Mouse (Mus musculus) heart, embryonic 11.5 days (tissue): Measurements from ENCODE around the gene Lpin2. TPM values are rescaled to one million over a fixed set of nuclear protein-coding genes. Genes with fewer than 3 reads are reported as not detected.

Experiments used
- ATAC-seq: fragments of 200-750 bp; cut with Nextera tagmentation; replicated peaks from 2 replicates; pipeline ENCODE4 v1.8.0; 2017; ENCODE audit warnings: moderate library complexity; ENCODE audit not compliant: insufficient number of reproducible peaks, low FRiP score, low TSS enrichment
- H3K27ac ChIP-seq: fragments of 300-500 bp; sonication (generic); 2 replicates; pipeline ENCODE4 v1.5.1; 2014; ENCODE audit warnings: mild to moderate bottlenecking, low read depth, low read length
- H3K27me3 ChIP-seq: fragments of 300-500 bp; sonication (generic); 2 replicates; pipeline ENCODE4 v1.6.1; 2014; ENCODE audit warnings: mild to moderate bottlenecking, low read length, mixed read lengths; ENCODE audit not compliant: control insufficient read depth, insufficient read depth
- H3K36me3 ChIP-seq: fragments of 300-500 bp; sonication (generic); 2 replicates; pipeline ENCODE4 v1.6.1; 2014; ENCODE audit warnings: mild to moderate bottlenecking, low read length, moderate library complexity, mixed read lengths; ENCODE audit not compliant: control insufficient read depth, insufficient read depth
- H3K4me1 ChIP-seq: fragments of 300-500 bp; sonication (generic); 2 replicates; pipeline ENCODE4 v1.6.1; 2014; ENCODE audit warnings: low read length; ENCODE audit not compliant: control insufficient read depth, insufficient read depth
- H3K4me2 ChIP-seq: fragments of 300-500 bp; sonication (generic); 2 replicates; pipeline ENCODE4 v1.6.1; 2014; ENCODE audit warnings: mild to moderate bottlenecking, moderate library complexity
- H3K4me3 ChIP-seq: fragments of 300-500 bp; sonication (generic); 2 replicates; pipeline ENCODE4 v1.5.1; 2014; ENCODE audit warnings: low read depth, low read length
- H3K9ac ChIP-seq: fragments of 300-500 bp; sonication (generic); 2 replicates; pipeline ENCODE4 v1.6.1; 2014; ENCODE audit warnings: mild to moderate bottlenecking, low read depth, low read length, moderate library complexity
- H3K9me3 ChIP-seq: fragments of 300-500 bp; sonication (generic); replicated peaks from 2 replicates; pipeline ENCODE4 v1.6.1; 2016; ENCODE audit warnings: low read length; ENCODE audit not compliant: control insufficient read depth
- WGBS: fragments of 180-500 bp; shearing (Covaris S2); extraction: QIAGEN DNeasy Blood & Tissue Kit; methylation state at CpG from one replicate; pipeline ENCODE4 v1.1.7; 2014; ENCODE audit not compliant: insufficient replicate concordance; 5-methylcytosine and 5-hydroxymethylcytosine counted together
- polyA plus RNA-seq: library from polyadenylated mRNA; unstranded; fragments of >200 nt; fragmentation: Nextera tagmentation; extraction: Ambion mirVana; gene quantifications from 2 replicates; pipeline ENCODE4 v1.2.1, GENCODE M21; 2014

Lpin2 gene
- polyA plus RNA-seq, 1 experiment from 2014 or later: 22.5 TPM

DNA sequence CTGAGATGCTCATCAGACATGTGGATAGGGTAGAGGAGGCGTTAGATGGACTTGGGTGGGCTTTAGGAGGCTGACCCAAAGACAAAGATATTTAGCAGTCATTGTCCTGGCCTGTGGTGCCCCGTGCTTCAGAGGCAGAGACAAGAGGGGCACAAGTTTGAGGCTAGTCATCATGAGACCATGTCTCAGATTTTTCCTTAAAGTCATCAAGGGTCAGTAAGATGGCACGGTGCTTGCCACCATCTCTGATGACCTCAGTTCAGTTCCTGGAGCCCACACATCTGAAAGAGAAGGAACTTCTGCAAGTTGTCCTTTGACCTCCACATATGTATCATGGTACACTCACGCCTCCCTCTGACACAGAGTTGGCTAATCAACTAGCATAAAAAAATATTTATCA lies 39.2 kb upstream of the Lpin2 start:
- Histone ChIP-seq H3K27me3 (no peaks in the 10 kb centered on the region), H3K27ac (no peak overlapping the region), H3K4me2 (no peak overlapping the region), H3K9ac (no peak overlapping the region), H3K36me3 (no peaks in the 10 kb centered on the region), H3K4me3 (no peak overlapping the region), H3K4me1 (no peaks in the 10 kb centered on the region), H3K9me3 (no peaks in the 10 kb centered on the region)
- WGBS: 79% methylated on average over 4 of the region's 4 CpGs
- no peak for ATAC-seq

GRCm38 (mm10) chr17:71144322-71145116 lies 37.8 kb upstream of the Lpin2 start:
- 83% methylated on average over 19 of the region's 19 CpGs for WGBS
- Histone ChIP-seq H3K4me1 (no peaks in the 10 kb centered on the region), H3K27me3 (no peaks in the 10 kb centered on the region), H3K4me3 (no peak overlapping the region), H3K36me3 (no peaks in the 10 kb centered on the region), H3K27ac (no peak overlapping the region), H3K9ac (no peak overlapping the region), H3K4me2 (no peak overlapping the region), H3K9me3 (no peaks in the 10 kb centered on the region)
- no peak for ATAC-seq

DNA sequence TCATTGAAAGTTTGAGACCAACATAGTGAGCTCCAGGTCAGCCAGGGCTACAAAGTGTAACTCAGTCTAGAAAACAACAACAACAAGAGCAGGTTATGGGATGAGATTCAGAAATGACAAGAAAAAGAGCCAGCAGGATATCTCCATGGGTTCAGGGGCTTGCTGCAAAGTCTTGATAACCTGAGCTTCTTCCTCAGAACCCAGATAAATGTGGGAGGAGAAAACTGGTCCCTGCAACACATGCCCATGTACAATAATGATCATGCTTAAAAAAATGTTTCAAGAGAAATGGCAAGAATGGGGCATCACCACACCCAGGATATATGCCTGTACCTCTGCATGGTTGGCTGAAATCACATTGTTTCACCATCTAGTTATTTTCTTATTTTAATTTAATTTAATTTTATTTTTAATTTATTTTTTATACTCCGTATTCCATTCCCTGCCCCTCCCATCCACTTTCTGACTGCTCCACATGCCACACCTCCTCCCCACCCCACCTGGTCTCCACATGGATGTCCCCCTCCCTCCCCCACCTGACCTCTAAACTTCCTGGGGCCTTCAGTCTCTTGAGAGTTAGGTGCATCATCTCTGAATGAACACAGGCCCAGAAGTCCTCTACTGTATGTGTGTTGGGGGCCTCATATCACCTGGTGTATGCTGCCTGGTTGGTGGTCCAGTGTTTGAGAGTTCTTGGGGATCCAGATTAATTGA lies 37.0 kb upstream of the Lpin2 start:
- Histone ChIP-seq H3K4me2 (no peak overlapping the region), H3K36me3 (no peaks in the 10 kb centered on the region), H3K9ac (no peak overlapping the region), H3K27ac (no peak overlapping the region), H3K27me3 (no peaks in the 10 kb centered on the region), H3K9me3 (no peaks in the 10 kb centered on the region), H3K4me1 (no peaks in the 10 kb centered on the region), H3K4me3 (no peak overlapping the region)
- ATAC-seq: no peak
- WGBS: 83% methylated on average over 1 of the region's 1 CpGs

GRCm38 (mm10) chr17:71153356-71153755 lies 29.0 kb upstream of the Lpin2 start:
- no peak overlapping the region for H3K9ac ChIP-seq
- no peaks in the 10 kb centered on the region for H3K36me3 ChIP-seq
- no peak for ATAC-seq
- 39% methylated on average over 4 of the region's 4 CpGs for WGBS
- H3K4me3 ChIP-seq: no peak overlapping the region
- no peaks in the 10 kb centered on the region for H3K27me3 ChIP-seq
- no peak overlapping the region for H3K4me2 ChIP-seq
- no peaks in the 10 kb centered on the region for H3K9me3 ChIP-seq
- no peaks in the 10 kb centered on the region; the same call in 1 of the 2 replicates for H3K4me1 ChIP-seq
- H3K27ac ChIP-seq: no peak overlapping the region

- 57% methylated on average over 1 of the region's 1 CpGs for WGBS
- no peak overlapping the region for H3K4me2 ChIP-seq
- no peaks in the 10 kb centered on the region for H3K9me3 ChIP-seq
- H3K9ac ChIP-seq: no peak overlapping the region
- H3K36me3 ChIP-seq: no peaks in the 10 kb centered on the region
- no peak for ATAC-seq
- peaks cover 6% of the 10 kb centered on the region; the same call in 1 of the 2 replicates for H3K4me1 ChIP-seq
- no peak overlapping the region for H3K4me3 ChIP-seq
- H3K27me3 ChIP-seq: no peaks in the 10 kb centered on the region
- no peak overlapping the region for H3K27ac ChIP-seq
Observed at GRCm38 (mm10) chr17:71155271-71155670, 27.1 kb upstream of the Lpin2 start.

- Histone ChIP-seq H3K27ac (0 out of 2 replicates have a peak overlapping the region, but pooled peaks have one; percentile 22), H3K9me3 (no peaks in the 10 kb centered on the region), H3K4me1 (peaks cover 6% of the 10 kb centered on the region; the same call in 1 of the 2 replicates), H3K27me3 (no peaks in the 10 kb centered on the region), H3K9ac (no peak overlapping the region), H3K4me3 (no peak overlapping the region), H3K36me3 (no peaks in the 10 kb centered on the region), H3K4me2 (no peak overlapping the region)
- 32% methylated on average over 4 of the region's 4 CpGs for WGBS
- ATAC-seq: no peak
Observed at GRCm38 (mm10) chr17:71159152-71159567, 23.2 kb upstream of the Lpin2 start.

DNA sequence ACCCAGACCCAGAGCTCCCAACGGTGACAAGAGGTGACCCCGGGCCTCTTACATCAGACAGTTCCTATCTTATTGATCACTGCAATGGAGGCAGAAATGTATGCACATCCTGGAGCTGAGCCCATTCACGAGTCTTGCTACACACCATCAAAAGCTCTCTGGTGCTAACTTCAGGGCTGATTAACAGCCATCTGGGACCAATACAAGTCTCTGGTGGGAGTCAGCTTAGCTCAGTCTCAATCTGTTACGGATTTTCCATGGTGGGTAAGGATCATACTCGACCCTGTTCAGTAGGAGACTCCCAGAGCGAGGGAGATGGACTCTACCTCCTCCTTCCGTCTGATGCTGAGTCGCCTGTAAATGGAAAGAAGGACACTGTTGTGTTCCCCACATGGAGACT lies 22.6 kb upstream of the Lpin2 start:
- Histone ChIP-seq H3K9me3 (no peaks in the 10 kb centered on the region), H3K4me1 (peaks cover 6% of the 10 kb centered on the region; the same call in 1 of the 2 replicates), H3K36me3 (no peaks in the 10 kb centered on the region), H3K9ac (no peak overlapping the region), H3K27me3 (no peaks in the 10 kb centered on the region), H3K4me3 (no peak overlapping the region), H3K4me2 (no peak overlapping the region), H3K27ac (0 out of 2 replicates have a peak overlapping the region, but pooled peaks have one; percentile 10)
- WGBS: 71% methylated on average over 8 of the region's 8 CpGs
- no peak for ATAC-seq

DNA sequence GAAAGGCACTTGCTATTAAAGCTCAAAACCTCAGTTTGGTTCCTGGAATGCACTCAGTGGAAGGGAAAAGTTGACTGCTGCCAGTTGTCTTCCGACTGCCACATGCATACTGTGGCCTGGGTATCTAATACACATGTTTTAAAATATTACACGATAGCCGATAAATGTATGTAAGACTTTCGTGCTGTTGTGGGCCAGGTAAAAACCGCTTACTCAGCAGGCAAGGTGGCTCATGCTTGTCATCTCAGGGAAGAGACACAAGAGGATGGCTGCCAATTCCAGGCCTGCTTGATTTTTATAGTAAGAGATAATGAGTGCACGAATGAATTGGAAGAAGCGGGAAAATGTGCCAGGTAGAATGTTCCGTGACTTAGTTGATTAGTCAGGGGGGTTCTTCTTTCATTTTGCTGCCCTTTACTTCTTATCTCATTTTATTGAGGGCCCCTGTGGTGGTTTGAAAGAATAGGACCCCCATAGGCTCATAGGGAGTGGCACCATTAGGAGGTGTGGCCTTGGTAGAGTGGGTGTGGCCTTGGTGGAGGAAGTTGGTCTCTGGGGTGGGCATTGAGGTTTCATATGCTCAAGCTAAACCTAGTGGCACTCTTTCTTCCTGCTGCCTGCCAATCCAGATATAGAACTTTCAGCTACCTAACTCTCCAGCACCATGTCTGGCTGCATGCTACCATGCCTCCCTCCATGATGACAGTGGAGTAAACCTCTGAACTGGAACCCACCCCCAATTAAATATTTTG lies 21.9 kb upstream of the Lpin2 start:
- H3K27ac ChIP-seq: no peak overlapping the region
- no peaks in the 10 kb centered on the region for H3K36me3 ChIP-seq
- H3K9ac ChIP-seq: no peak overlapping the region
- no peaks in the 10 kb centered on the region for H3K9me3 ChIP-seq
- peaks cover 6% of the 10 kb centered on the region; the same call in 1 of the 2 replicates for H3K4me1 ChIP-seq
- no peak overlapping the region for H3K4me2 ChIP-seq
- no peak for ATAC-seq
- 90% methylated on average over 8 of the region's 8 CpGs for WGBS
- no peaks in the 10 kb centered on the region for H3K27me3 ChIP-seq
- H3K4me3 ChIP-seq: no peak overlapping the region
